Mouse (Mus musculus) cortical plate, adult 2 months (tissue): ENCODE results near the gene Ofcc1. TPM values are rescaled to one million over a fixed set of nuclear protein-coding genes. Genes with fewer than 3 reads are reported as not detected.

Source experiments
- H3K27ac ChIP-seq: fragments of 200-500 bp; 2 replicates; pipeline ENCODE4 v1.5.1; 2012; ENCODE audit warnings: low read length, control low read depth, inconsistent platforms; ENCODE audit not compliant: insufficient read depth
- H3K4me1 ChIP-seq: fragments of 200-500 bp; 2 replicates; pipeline ENCODE4 v1.6.1; 2011; ENCODE audit warnings: low read length; ENCODE audit not compliant: control insufficient read depth, insufficient read depth
- H3K4me3 ChIP-seq: fragments of 200-500 bp; 2 replicates; pipeline ENCODE4 v1.5.1; 2011; ENCODE audit warnings: mild to moderate bottlenecking, low read length, control low read depth; ENCODE audit not compliant: insufficient read depth
- CTCF ChIP-seq: fragments of 200-500 bp; IDR thresholded peaks from 2 replicates; pipeline ENCODE4 v1.5.1; 2011; ENCODE audit warnings: mild to moderate bottlenecking, control low read depth, low read length; ENCODE audit not compliant: insufficient read depth; ENCODE audit errors: extremely low read depth
- POLR2A ChIP-seq: fragments of 200-500 bp; IDR thresholded peaks from 2 replicates; pipeline ENCODE4 v1.6.1; 2011; ENCODE audit warnings: mild to moderate bottlenecking, low read length, control low read depth; ENCODE audit not compliant: insufficient read depth; ENCODE audit errors: extremely low read depth
- polyA plus RNA-seq: library from polyadenylated mRNA; depleted of rRNA; stranded (reverse); fragments of >200 nt; gene quantifications from 2 replicates; pipeline ENCODE4 v1.2.3, GENCODE M21; 2012

The Ofcc1 gene
- polyA plus RNA-seq, 1 experiment, result not detected

DNA sequence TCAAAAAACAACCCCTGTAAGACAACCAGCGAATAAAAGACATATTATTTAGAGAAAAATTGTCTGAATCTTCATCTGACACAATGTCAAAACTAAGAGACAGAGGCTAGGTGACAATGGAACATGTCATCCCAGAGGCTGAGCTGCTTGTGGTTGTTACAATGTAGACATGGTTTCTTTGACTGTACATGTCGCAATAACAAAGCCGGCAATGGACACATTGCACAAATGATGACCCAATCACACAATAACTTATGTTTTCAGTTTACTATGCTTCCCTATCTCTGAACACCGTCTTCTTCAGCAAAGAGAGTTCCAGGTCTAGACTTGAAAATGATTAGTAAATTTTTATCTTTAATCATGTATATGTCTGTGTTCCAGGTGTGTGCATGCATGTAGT, 332.4 kb downstream of the Ofcc1 start:
- TF ChIP-seq POLR2A, result no peak
- TF ChIP-seq CTCF, result no peak
- no peaks in the 10 kb centered on the region for H3K4me1 ChIP-seq
- H3K4me3 ChIP-seq, result no peak overlapping the region
- no peak overlapping the region for H3K27ac ChIP-seq

DNA sequence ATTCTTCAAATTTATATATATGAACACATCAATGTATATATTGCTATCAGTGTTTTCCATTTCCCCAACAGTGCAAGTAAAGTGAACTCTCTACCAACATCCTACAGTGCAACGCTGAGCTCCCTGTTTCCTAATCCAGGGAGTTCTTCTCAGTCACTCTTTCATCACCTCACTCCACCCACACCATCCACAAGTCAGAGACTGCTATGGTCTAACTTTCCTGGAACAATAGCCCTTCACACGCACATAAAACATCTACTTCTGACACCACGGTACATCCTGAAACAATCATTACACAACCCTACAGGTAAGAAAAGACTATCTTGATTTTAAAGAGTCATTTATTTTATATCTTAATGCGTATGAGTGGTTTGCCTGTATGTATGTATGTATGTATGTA, 335.4 kb downstream of the Ofcc1 start:
- TF ChIP-seq POLR2A, result no peak
- no peak for TF ChIP-seq CTCF
- Histone ChIP-seq H3K4me1 (no peaks in the 10 kb centered on the region), H3K27ac (no peak overlapping the region), H3K4me3 (no peak overlapping the region)

DNA sequence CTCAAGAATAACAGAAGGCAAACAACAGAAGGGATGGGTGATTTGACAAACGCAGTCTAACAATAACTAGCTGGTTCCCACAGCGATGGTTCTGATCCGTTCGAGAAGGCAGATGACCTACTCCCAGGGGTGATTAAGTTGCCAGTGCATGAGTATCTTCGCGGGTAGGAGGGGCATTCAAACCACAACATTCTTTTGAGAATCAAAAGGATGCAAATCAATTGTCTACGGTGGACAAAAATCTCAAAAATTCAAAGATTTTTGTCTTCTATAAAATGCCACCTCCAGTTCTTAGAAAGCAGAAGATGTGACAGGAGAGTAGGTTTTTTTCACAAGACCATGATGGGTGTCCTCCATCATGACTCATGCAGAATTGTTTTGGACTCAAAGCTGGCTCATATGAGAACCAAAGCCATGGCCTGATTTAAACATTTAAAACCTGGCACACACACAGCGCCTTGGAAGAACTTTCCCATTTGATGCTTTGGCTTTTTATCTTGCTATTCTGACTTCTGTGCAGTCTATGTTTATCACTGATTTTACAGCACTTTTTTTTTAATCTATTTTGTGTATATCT, 338.0 kb downstream of the Ofcc1 start:
- Histone ChIP-seq H3K4me3 (no peak overlapping the region), H3K4me1 (no peaks in the 10 kb centered on the region), H3K27ac (no peak overlapping the region)
- TF ChIP-seq POLR2A (no peak), CTCF (no peak)

DNA sequence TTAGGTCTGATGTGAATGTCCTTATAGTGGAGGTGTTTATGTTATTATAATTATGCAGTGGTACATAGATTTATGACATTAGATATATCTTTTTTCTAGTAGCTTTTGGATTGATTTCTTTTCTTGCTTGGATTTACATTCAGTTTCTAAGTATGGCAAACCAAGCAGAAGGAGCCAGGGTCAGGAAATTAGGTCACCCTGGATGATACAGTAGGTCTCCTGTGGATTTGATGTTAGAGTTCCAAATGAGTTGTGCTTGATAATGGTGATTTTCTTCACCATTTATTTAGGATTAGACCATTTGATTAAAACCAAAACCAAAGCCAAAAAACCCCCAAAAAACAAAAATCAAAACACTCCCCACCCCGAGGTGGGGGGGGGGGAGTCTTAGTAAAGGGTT, 338.6 kb downstream of the Ofcc1 start:
- no peak overlapping the region for H3K27ac ChIP-seq
- H3K4me3 ChIP-seq, result no peak overlapping the region
- H3K4me1 ChIP-seq, result no peaks in the 10 kb centered on the region
- TF ChIP-seq POLR2A, result no peak

DNA sequence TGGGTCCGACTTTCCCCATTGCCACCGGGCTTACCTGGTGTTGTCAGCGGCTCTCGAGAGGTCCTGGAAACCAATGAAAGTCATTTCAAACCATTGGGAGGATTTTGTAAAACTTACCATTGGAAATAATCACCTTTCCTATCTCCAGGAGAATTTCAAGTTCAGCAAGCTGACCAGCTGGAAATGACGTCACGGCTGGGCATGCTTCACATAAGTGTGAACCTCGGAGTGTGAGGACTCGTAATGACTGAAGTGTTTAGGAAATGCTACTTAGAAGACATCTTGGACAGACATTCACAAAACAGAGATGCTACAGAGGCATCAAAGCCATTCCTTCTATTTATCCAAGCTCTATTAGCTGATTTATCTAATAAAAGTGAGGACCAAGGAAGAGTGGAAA, 361.0 kb downstream of the Ofcc1 start:
- H3K27ac ChIP-seq, result no peak overlapping the region
- H3K4me1 ChIP-seq, result no peaks in the 10 kb centered on the region
- TF ChIP-seq CTCF (no peak), POLR2A (no peak)
- no peak overlapping the region for H3K4me3 ChIP-seq

DNA sequence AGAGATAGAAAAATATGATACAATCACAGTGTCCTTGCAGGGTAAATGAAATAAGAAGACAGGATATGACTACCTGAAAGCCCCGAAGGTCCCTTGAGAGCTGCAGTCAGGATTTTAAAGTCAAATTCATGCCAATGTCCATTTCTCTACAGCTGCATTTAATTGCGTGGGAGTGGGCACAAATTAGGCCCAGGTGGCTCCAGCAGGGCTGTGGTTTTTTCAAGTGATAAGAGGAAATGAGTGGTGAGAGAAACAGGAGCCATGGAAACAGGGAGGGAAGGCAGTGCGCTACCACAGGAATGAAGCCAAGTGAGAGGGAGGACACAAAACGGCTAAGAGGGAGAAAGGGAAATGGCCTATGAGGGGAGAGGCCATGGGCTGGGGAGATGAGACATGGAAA, 363.3 kb downstream of the Ofcc1 start:
- no peak overlapping the region for H3K27ac ChIP-seq
- H3K4me3 ChIP-seq, result no peak overlapping the region
- no peaks in the 10 kb centered on the region for H3K4me1 ChIP-seq
- TF ChIP-seq CTCF (no peak), POLR2A (no peak)

DNA sequence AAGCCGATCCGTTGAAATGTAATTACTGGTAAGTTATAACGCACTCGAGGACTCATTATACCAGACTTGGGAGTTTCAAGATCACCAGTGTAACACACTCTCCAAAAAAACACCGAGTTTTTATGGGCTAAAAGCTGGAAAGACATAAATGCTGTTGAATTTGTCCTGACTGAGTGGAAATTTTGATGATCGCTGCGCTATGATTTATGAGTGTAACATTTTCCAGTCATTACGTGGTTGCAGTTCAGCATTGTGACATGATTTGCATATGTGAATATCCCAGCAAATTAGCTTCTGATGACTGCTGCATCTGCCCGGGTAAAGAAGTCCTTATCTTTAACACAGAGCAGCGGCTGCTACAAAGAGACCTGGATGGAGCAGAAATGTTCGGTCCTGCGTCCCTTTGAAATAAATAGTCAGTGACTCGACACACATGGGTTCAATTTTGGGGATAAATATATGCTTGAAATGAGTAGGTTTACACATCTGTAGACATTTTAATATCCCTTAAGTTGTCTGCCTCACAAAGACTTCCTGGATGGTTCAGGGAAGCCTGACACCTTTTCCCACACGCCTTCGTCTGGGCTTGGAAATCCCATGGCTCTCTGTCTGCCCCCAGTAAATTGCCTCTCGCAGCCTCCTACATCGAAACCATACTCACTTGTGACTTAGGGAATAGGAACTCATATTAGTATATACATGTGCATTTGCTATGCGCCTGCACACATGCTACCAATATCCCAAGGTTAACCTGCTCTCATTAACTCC, 381.8 kb downstream of the Ofcc1 start:
- no peak overlapping the region for H3K27ac ChIP-seq
- TF ChIP-seq CTCF (no peak), POLR2A (no peak)

DNA sequence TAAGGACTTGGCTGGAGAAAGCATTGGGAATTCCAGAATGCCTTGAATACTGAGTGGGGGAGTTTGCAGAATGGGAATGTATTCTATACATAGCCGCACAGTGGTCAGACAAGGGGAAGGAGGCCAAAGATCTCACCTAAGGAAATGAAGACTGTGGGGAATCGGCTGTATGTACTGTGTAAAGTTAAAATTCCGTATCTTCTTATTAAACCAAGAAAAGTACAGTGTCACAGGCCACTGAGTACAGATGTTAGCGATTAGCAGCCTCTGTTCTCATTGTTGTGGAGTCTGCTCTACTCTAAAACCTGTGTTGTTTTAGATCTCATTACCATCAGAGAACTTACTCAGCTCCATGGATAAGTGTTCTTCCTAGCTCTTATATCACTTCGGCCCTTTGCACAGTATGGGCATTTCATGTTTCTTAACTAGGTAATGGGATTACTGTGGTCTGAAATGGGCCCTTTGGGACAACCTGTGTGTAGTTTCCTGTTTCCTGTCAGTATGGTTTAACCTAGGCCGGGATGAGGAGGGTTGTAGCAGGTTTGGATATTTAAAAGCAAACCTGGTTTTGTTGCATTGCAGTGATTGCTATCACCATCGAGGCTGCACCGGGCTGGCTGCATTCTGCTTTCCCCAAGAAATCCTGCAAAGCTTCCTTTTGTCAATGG, 392.8 kb downstream of the Ofcc1 start:
- TF ChIP-seq POLR2A (no peak), CTCF (no peak)
- no peaks in the 10 kb centered on the region for H3K4me1 ChIP-seq
- no peak overlapping the region for H3K4me3 ChIP-seq
- H3K27ac ChIP-seq, result no peak overlapping the region

More for the DNA sequence above, 381.8 kb downstream of the Ofcc1 start:
- H3K4me3 ChIP-seq, result no peak overlapping the region
- no peaks in the 10 kb centered on the region for H3K4me1 ChIP-seq

DNA sequence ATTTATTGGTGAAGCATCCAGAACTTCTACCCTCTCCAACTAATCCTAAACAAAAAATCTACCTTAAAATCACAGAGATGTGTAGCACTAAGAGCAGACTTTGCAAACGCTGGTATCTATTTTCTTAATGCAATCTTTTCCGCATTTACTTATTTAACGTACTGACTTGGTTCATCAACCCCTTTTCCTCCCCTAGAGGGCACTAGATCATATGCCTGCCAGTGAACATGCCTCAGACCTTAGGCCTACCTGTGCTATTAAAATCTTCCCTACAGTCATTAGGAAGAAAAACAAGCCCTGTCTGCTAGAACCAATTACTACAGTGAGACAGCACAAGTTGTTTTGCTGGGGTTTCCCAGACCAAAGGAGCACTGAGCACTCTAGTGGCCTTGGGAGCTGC, 404.0 kb downstream of the Ofcc1 start:
- Histone ChIP-seq H3K4me1 (no peaks in the 10 kb centered on the region), H3K27ac (no peak overlapping the region)
- TF ChIP-seq POLR2A, result no peak
- no peak for TF ChIP-seq CTCF

DNA sequence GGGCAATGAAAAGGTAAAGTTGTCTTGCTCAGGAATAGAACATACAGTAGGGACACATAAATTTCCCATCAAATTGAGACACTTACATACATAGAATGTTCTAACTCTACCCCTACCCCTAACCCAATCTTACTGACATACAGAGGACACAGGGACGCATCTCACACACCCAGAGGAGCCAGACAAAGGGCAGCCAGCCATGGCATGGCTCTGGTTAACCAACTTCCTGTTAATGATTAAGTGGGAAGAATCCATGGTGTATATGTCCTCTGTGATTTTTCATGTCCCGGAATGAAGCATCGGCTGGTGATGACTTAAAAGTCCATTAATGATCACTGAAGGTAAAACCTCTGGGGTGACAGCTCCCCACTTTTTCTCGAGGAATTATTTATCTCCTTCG, 405.2 kb downstream of the Ofcc1 start:
- Histone ChIP-seq H3K4me3 (no peak overlapping the region), H3K4me1 (no peaks in the 10 kb centered on the region), H3K27ac (no peak overlapping the region)
- TF ChIP-seq POLR2A (no peak), CTCF (no peak)

More for the DNA sequence above, 404.0 kb downstream of the Ofcc1 start:
- H3K4me3 ChIP-seq, result no peak overlapping the region
